Mouse (Mus musculus) heart, embryonic 12.5 days (tissue): ENCODE results near the gene Rbm12. TPM values are rescaled to one million over a fixed set of nuclear protein-coding genes. Genes with fewer than 3 reads are reported as not detected.
"Not testable (repeated sequence)": the region's sequence is repeated elsewhere in the genome, so short reads cannot be mapped to it uniquely, and the experiment has no call there.

Experiments
- ATAC-seq: fragments of 200-750 bp; cut with Nextera tagmentation; 2 replicates; pipeline ENCODE4 v1.8.0; 2017; ENCODE audit warnings: moderate TSS enrichment, moderate library complexity; ENCODE audit not compliant: insufficient number of reproducible peaks, low FRiP score
- H3K27ac ChIP-seq: fragments of 300-500 bp; sonication (generic); 2 replicates; pipeline ENCODE4 v1.5.1; 2016; ENCODE audit warnings: mild to moderate bottlenecking, moderate library complexity; ENCODE audit not compliant: poor library complexity, severe bottlenecking
- H3K27me3 ChIP-seq: fragments of 300-500 bp; sonication (generic); replicated peaks from 2 replicates; pipeline ENCODE4 v1.6.1; 2016; ENCODE audit warnings: mild to moderate bottlenecking, moderate library complexity
- H3K36me3 ChIP-seq: fragments of 300-500 bp; sonication (generic); 2 replicates; pipeline ENCODE4 v1.6.1; 2016; ENCODE audit warnings: mild to moderate bottlenecking, moderate library complexity
- H3K4me1 ChIP-seq: fragments of 300-500 bp; sonication (generic); replicated peaks from 2 replicates; pipeline ENCODE4 v1.6.1; 2016; ENCODE audit warnings: mild to moderate bottlenecking
- H3K4me2 ChIP-seq: fragments of 300-500 bp; sonication (generic); 2 replicates; pipeline ENCODE4 v1.6.1; 2016; ENCODE audit warnings: mild to moderate bottlenecking, moderate library complexity
- H3K4me3 ChIP-seq: fragments of 300-500 bp; sonication (generic); 2 replicates; pipeline ENCODE4 v1.5.1; 2016; ENCODE audit warnings: mild to moderate bottlenecking
- H3K9ac ChIP-seq: fragments of 300-500 bp; sonication (generic); 2 replicates; pipeline ENCODE4 v1.6.1; 2016; ENCODE audit warnings: mild to moderate bottlenecking, moderate library complexity
- H3K9me3 ChIP-seq: fragments of 300-500 bp; sonication (generic); replicated peaks from 2 replicates; pipeline ENCODE4 v1.6.1; 2016; ENCODE audit warnings: mild to moderate bottlenecking, moderate library complexity
- WGBS: fragments of 180-500 bp; shearing (Covaris S2); methylation state at CpG from one replicate; pipeline ENCODE4 v1.1.7; 2016; 5-methylcytosine and 5-hydroxymethylcytosine counted together
- polyA plus RNA-seq: library from polyadenylated mRNA; unstranded; fragments of >200 nt; fragmentation: Nextera tagmentation; extraction: Ambion mirVana; gene quantifications from 2 replicates; pipeline ENCODE4 v1.2.1, GENCODE M21; 2016

Gene Rbm12
- polyA plus RNA-seq, 1 experiment from 2014 or later = 26.9 TPM

DNA sequence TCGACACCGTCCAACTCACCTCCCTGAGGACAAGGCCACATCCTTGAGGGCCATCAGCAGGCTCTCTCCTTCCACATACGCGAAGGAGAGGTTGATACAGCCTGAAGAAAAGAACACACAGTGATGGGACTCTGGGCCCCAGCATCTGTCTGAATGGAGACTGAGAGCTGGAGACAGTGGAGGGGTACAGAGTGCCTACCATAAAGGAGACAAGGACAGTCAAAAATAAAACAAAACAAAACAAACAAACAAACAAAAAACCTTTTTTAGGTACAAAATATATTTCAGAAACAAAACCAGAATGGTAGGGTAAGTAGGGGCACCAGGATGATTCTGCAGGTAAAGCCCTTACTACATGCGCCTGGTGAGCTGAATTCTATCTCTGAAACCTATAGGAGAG lies 15.2 kb upstream of the Rbm12 start, which contains the start of gene Gm28036:
Gene Gm28036 (minus strand): TSS at position 101 of the 400 bp plus-strand sequence.
- Histone ChIP-seq H3K4me1 (no peaks in the 10 kb centered on the region), H3K4me2 (no peak within 1 kb of the TSS), H3K9me3 (no peaks in the 10 kb centered on the region), H3K9ac (no peak within 1 kb of the TSS), H3K27ac (no peak within 1 kb of the TSS), H3K4me3 (no peak within 1 kb of the TSS), H3K36me3 (peaks cover 63% of the 10 kb centered on the region), H3K27me3 (no peaks in the 10 kb centered on the region)
- 91% methylated on average over 5 of the region's 5 CpGs for WGBS
- ATAC-seq = no peak

DNA sequence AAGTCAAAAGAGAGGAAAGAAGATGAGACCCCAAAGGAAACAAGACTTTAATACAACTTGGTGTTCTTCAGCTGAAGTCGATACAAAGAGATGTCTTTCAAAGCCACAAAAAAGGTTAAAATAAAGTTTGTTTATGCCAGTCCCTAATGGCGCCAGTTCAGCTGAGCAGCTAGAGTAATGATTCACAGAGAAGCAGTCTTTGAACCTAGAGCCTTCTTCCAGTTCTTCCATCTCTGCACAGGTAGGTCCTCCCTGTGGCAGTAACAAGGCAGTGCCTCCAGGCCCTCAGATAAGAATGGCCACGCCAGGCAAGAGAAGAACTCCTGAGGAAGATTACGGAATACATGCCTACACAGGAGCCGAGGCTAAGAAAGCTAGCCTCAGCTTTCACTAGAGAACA lies 12.0 kb upstream of the Rbm12 start:
- H3K9ac ChIP-seq = no peak overlapping the region
- peaks cover 4% of the 10 kb centered on the region; the same call in 1 of the 2 replicates for H3K9me3 ChIP-seq
- H3K27ac ChIP-seq = no peak overlapping the region
- H3K4me1 ChIP-seq = no peaks in the 10 kb centered on the region
- no peak overlapping the region for H3K4me2 ChIP-seq
- no peak overlapping the region for H3K4me3 ChIP-seq
- 80% methylated on average over 5 of the region's 5 CpGs for WGBS
- ATAC-seq = no peak
- H3K27me3 ChIP-seq = no peaks in the 10 kb centered on the region
- H3K36me3 ChIP-seq = peaks cover 46% of the 10 kb centered on the region

DNA sequence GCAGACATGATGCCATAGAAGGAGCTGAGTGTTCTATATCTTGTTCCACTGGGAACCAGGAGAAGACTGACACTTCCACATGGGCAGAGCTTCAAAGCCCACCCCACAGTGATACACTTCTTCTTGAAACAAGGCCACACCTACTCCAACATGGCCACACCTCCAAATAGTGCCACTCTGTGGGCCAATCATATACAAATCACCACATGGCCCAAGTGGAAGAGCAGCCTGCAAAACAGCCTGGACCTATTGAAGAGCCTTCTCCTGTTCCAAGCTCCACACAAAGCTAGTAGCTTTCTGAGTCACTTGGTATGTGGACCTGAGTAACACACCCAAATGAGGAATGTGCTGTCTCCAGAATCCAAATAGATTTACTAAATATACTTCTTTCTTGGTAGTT lies 7.8 kb upstream of the Rbm12 start:
- Histone ChIP-seq H3K27me3 (no peaks in the 10 kb centered on the region), H3K9ac (no peak overlapping the region), H3K4me2 (no peak overlapping the region), H3K4me3 (no peak overlapping the region), H3K4me1 (no peaks in the 10 kb centered on the region), H3K27ac (no peak overlapping the region), H3K36me3 (peaks cover 18% of the 10 kb centered on the region), H3K9me3 (peaks cover 4% of the 10 kb centered on the region; the same call in 1 of the 2 replicates)
- ATAC-seq = no peak

DNA sequence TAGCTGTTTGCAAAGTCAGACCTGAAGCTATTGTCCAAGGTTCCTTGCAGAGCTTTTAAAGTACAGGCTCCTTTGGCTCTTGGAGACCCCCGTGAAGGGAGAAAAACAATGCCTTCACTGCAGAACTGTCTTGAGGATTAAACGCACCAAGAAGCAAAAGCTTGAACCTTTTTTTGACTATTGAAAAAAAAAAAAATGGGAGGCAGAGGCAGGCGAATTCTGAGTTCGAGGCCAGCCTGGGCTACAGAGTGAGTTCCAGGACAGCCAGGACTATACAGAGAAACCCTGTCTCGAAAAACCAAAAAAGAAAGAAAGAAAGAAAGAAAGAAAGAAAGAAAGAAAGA lies 274 bp upstream of the Rbm12 start:
- Histone ChIP-seq H3K4me2 (peak overlapping the region; percentile 82), H3K9ac (peak overlapping the region; percentile 98), H3K4me3 (peak overlapping the region; percentile 92), H3K27ac (peak overlapping the region; percentile 93)
- not testable (repeated sequence) for H3K27me3 ChIP-seq, ATAC-seq, H3K9me3 ChIP-seq, H3K4me1 ChIP-seq, H3K36me3 ChIP-seq
- WGBS = 23% methylated on average over 5 of the region's 5 CpGs

DNA sequence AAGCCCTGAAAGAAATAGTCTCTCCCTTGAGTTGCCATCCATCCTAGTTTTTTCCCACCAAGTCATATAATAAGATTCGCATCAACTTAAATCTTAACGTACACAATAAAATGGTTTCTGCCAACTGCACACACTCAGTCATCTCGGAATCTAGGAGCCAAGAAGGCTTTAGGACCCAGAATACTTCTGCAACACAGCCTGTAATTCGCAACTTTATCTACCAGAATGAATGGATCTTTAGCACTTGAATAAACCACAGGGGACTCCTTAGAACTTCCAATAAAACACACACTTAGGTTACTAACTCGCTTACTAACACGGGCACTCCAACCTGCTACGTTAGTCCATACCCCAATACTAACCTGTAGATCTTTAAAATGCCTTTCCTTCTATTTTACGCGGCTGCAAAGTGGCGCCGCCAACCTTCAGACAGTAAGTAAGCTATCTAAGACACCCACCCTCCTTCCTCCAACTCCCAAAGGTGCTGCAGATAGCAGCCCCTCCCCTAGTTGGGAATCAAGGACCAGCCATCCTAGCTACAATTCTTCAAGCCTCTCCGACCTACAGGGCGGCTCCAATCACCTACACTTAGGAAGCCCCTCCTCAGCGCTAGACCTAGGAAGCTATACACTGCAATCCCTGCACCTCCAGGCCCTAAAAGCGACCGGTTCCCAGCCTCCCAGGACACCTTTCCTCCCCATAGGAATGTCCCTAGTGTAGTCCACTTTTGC lies 986 bp downstream of the Rbm12 start:
- Histone ChIP-seq H3K9ac (peak overlapping the region; percentile 98), H3K36me3 (no peaks in the 10 kb centered on the region), H3K4me2 (peak overlapping the region; percentile 82), H3K27ac (peak overlapping the region; percentile 93), H3K9me3 (no peaks in the 10 kb centered on the region), H3K4me1 (peaks cover 6% of the 10 kb centered on the region), H3K27me3 (no peaks in the 10 kb centered on the region), H3K4me3 (peak overlapping the region; percentile 92)
- ATAC-seq = peak; percentile 68
- WGBS = under 1% methylated on average over 16 of the region's 16 CpGs

DNA sequence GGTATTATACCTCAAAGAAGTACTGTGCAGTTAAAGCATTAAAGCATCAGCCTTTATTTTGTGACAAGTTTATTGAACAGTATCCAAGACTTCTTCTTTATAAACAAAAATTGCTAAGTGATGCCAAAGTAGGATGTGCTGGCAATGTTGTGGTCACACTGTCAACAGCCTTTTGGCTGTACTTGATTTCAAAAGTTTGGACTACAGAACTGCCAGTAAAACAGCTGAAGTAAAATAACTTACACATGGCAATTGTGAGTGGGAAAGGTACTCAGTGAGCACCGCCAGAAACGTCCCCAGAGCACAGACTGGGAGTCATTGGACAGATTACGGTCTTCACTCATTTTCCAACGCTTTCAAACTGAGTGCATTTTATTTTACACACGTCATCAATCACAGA lies 19.9 kb downstream of the Rbm12 start:
- Histone ChIP-seq H3K9ac (no peak overlapping the region), H3K27ac (no peak overlapping the region), H3K4me1 (peaks cover 2% of the 10 kb centered on the region), H3K36me3 (peaks cover 39% of the 10 kb centered on the region), H3K27me3 (no peaks in the 10 kb centered on the region), H3K4me2 (no peak overlapping the region), H3K4me3 (no peak overlapping the region), H3K9me3 (no peaks in the 10 kb centered on the region)
- no peak for ATAC-seq
- 87% methylated on average over 5 of the region's 5 CpGs for WGBS

DNA sequence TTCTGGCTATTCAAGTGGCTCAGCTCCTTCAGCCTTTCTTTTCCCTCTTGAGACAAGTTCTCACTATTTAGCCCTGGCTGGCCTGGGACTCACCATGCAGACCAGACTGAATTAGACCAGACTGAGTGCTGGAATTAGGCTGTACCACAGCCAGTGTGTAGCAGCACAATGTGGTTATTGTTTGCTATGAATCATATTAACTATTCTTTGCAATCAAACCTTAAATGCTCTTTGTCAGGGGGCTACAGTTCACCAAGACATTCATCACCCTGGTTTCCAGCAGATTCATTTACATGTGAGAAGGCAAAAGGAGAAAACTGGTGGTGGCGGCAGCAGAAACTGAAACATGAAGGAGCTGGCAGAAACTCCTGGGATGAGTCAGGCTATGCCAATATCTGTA lies 22.0 kb downstream of the Rbm12 start:
- H3K4me1 ChIP-seq = peaks cover 9% of the 10 kb centered on the region
- H3K4me2 ChIP-seq = no peak overlapping the region
- no peak overlapping the region for H3K9ac ChIP-seq
- H3K9me3 ChIP-seq = no peaks in the 10 kb centered on the region
- peaks cover 25% of the 10 kb centered on the region for H3K36me3 ChIP-seq
- ATAC-seq = no peak
- H3K4me3 ChIP-seq = no peak overlapping the region
- no peak overlapping the region for H3K27ac ChIP-seq
- H3K27me3 ChIP-seq = no peaks in the 10 kb centered on the region
- WGBS = 92% methylated on average over 1 of the region's 1 CpGs

DNA sequence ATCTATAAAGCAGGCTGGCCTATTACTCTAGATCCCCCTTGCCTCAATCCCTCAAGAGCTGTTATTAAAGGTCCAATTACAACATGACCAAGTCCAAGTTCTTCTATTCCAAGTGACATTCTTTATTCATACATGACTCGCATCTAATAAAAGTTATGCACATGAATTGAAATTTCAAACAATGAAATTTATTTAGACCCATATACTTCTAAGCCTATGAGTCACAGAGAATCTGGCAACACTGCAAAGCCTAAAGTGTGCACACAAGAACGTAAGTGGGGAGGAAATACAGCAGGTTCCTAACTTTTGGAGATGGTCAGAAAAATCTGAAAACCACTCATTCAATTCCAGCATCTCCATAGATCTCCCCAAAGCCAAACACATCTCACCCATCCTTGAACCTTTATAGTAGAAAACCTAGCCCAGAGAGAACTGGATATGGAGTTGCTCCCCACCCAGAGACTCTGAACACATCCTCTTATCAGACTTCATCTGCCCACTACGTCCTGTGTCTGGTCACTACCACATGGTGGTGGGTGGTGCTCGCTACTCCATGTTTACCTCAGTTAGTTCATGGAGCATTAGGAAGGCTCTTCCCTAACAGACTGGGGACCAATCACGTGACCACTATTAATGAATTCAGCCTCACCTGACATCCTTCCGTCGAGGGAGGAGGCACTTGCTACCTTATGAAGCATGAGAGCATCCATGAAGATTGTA lies 24.2 kb downstream of the Rbm12 start:
- H3K9ac ChIP-seq = no peak overlapping the region
- no peak overlapping the region for H3K4me3 ChIP-seq
- H3K27ac ChIP-seq = no peak overlapping the region
- peaks cover 13% of the 10 kb centered on the region for H3K4me1 ChIP-seq
- H3K4me2 ChIP-seq = no peak overlapping the region
- peak; percentile 39; the same call in 1 of the 2 replicates for ATAC-seq
- no peaks in the 10 kb centered on the region for H3K27me3 ChIP-seq
- 85% methylated on average over 7 of the region's 7 CpGs for WGBS
- H3K36me3 ChIP-seq = peaks cover 25% of the 10 kb centered on the region
- H3K9me3 ChIP-seq = no peaks in the 10 kb centered on the region

DNA sequence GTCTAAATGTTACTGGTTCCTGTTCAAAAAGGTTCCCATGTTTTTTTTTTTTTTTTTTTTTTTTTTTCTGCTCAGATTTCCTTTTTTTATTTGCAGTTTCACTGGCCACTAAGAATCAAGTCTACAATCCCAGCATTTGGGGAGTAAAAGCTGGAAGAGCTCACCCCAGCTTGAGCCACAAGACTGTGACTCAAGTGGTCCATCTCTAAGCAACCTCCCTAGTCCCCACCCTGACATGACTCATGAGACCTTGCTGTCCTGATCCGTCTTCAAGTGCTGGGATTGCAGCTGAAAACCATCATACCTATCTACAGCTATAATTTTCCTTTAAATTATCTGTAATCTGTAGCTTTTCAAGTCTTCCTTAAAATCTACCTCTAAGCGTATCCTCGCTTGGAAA lies 27.2 kb downstream of the Rbm12 start:
- no peak overlapping the region for H3K4me3 ChIP-seq
- no peaks in the 10 kb centered on the region for H3K27me3 ChIP-seq
- peaks cover 33% of the 10 kb centered on the region for H3K4me1 ChIP-seq
- ATAC-seq = no peak
- H3K36me3 ChIP-seq = peaks cover 12% of the 10 kb centered on the region
- H3K4me2 ChIP-seq = no peak overlapping the region
- no peaks in the 10 kb centered on the region for H3K9me3 ChIP-seq
- 84% methylated on average over 3 of the region's 3 CpGs for WGBS
- H3K27ac ChIP-seq = no peak overlapping the region
- no peak overlapping the region for H3K9ac ChIP-seq

DNA sequence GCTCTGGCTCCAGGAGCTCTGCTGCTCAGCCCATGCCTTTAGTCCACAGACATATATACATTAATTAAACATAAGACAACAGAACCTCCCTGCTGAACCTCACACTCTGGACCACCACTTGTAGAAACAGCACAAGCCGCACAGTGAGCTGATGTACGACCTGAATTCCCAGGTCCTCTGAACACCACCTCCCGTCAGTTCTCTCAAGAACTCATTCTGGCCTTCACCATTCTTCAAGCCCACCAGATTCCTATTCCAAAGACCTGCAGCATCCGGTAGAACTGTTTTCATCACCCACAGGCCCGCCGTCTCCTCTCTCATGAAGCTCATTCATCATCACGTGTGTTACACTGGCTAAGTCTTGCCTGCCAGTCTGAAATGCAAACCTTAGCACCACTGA lies 31.4 kb downstream of the Rbm12 start:
- WGBS = 89% methylated on average over 7 of the region's 7 CpGs

DNA sequence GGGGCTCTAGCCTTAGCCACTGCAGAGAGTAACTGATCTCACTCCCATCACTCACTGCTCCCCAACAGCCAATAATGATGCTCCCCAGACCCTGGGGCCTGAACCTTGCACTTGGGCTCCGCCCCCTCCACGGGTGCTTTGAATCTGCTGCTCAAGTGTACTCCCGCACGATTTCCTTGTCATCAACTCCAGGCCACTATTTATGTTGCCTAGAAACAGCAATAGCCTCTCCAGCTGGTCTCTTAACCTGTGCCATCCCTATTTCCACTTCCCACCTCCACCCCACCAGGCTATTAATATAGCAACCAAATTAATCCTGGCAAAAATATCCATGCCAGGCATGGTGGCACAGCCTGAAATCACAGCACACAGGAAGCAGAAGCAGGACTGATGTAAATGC lies 32.1 kb downstream of the Rbm12 start:
- ATAC-seq = peak; percentile 41; the same call in 1 of the 2 replicates
- WGBS = 39% methylated on average over 4 of the region's 4 CpGs
- H3K9ac ChIP-seq = no peak overlapping the region

More for the DNA sequence above, 31.4 kb downstream of the Rbm12 start:
- Histone ChIP-seq H3K27me3 (no peaks in the 10 kb centered on the region), H3K4me2 (no peak overlapping the region), H3K36me3 (peaks cover 37% of the 10 kb centered on the region), H3K27ac (0 out of 2 replicates have a peak overlapping the region, but pooled peaks have one; percentile 13), H3K4me1 (peaks cover 29% of the 10 kb centered on the region), H3K9me3 (no peaks in the 10 kb centered on the region), H3K4me3 (no peak overlapping the region), H3K9ac (no peak overlapping the region)
- no peak for ATAC-seq

More for the DNA sequence above, 32.1 kb downstream of the Rbm12 start:
- H3K4me3 ChIP-seq = no peak overlapping the region
- H3K27me3 ChIP-seq = no peaks in the 10 kb centered on the region
- H3K4me1 ChIP-seq = peaks cover 29% of the 10 kb centered on the region
- H3K36me3 ChIP-seq = peaks cover 45% of the 10 kb centered on the region
- H3K4me2 ChIP-seq = no peak overlapping the region
- H3K27ac ChIP-seq = no peak overlapping the region
- no peaks in the 10 kb centered on the region for H3K9me3 ChIP-seq
